Comparison of ENCODE assay signal across 26 mouse cellular contexts in the genomic region with DNA sequence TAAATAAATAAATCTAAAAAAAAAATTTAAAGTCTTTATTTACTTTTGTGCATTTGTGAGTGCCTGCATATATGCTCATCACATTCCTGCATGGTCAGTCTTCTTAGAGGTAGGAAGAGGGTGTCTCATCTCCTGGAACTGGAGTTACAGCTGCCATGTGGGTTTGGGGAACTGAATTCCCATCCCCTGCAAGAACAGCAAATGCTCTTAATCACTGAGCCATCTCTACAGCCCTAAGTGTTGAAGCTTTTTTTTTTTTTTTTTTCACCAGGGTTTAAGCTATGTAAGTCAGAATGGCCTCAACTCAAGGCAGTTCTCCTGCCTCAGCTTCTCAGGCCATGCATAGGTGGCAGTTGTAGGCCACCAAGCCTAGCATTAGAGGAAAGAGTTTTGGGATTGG. TPM values are rescaled to one million over a fixed set of nuclear protein-coding genes. Genes with fewer than 3 reads are reported as not detected.
A peak's percentile ranks its signal among the peaks of the same experiment; 100 is the strongest.
DNase-seq lines count a peak whose midpoint lies in the region; ATAC-seq and TF ChIP-seq lines count a peak whose summit lies in the region.
"Had no signal": no experiment of that assay in that cellular context is flagged by ENCODE, and none has a peak within 500 bp of the region (broad histone marks: within the 10 kb centered on the region; RNA-seq: fewer than 3 reads in every experiment).

No protein-coding gene starts in this region.

- no peak for TF ChIP-seq EP300 in heart, adult 2 months (IDR thresholded peaks at IDR 0.05; ENCODE audit: insufficient read depth, low read depth, low read length)
- no peak for TF ChIP-seq EP300 in heart, postnatal 0 days (IDR thresholded peaks at IDR 0.05; ENCODE audit: low read depth)

- peak overlapping the region; percentile 58 for H3K27ac ChIP-seq in heart, adult 2 months
- H3K27ac ChIP-seq in heart, postnatal 0 days (ENCODE audit: low read depth): no peak overlapping the region
- peak overlapping the region; percentile 30; the same call in 1 of the 2 replicates for H3K27ac ChIP-seq in embryonic fibroblast, embryonic 13.5 days (ENCODE audit: insufficient read depth, low read length)
- no peak overlapping the region for H3K27ac ChIP-seq in hindbrain, embryonic 14.5 days
- H3K27ac ChIP-seq in forebrain, embryonic 16.5 days (ENCODE audit: low read length): no peak overlapping the region
- H3K27ac ChIP-seq: embryonic facial prominence, embryonic 10.5 days; embryonic facial prominence, embryonic 12.5 days; forebrain, embryonic 10.5 days; forebrain, embryonic 12.5 days had no signal

- H3K4me2 ChIP-seq in heart, postnatal 0 days (ENCODE audit: low read depth, low read length): no peak overlapping the region
- no peak overlapping the region for H3K4me2 ChIP-seq in hindbrain, embryonic 14.5 days (replicated peaks)
- H3K4me2 ChIP-seq in forebrain, embryonic 16.5 days (ENCODE audit: low read length): no peak overlapping the region
- H3K4me2 ChIP-seq: embryonic facial prominence, embryonic 12.5 days; forebrain, embryonic 12.5 days had no signal

- intact Hi-C loops in heart, adult 2 months (cut with DNase I): no loop called here
- intact Hi-C loops in heart, postnatal 36 days (cut with DNase I): no loop called here

- H3K4me1 ChIP-seq in heart, adult 2 months (ENCODE audit: control insufficient read depth, insufficient read depth, low read length): peaks cover 7% of the 10 kb centered on the region
- peaks cover 28% of the 10 kb centered on the region for H3K4me1 ChIP-seq in heart, postnatal 0 days (ENCODE audit: control insufficient read depth, insufficient read depth)
- H3K4me1 ChIP-seq in embryonic fibroblast, embryonic 13.5 days (ENCODE audit: control insufficient read depth, insufficient read depth, low read length): peaks cover 19% of the 10 kb centered on the region
- no peaks in the 10 kb centered on the region for H3K4me1 ChIP-seq in hindbrain, embryonic 14.5 days (replicated peaks; ENCODE audit: control insufficient read depth, insufficient read depth, low read length)
- no peaks in the 10 kb centered on the region; the same call in 1 of the 2 replicates for H3K4me1 ChIP-seq in forebrain, embryonic 16.5 days (replicated peaks; ENCODE audit: control insufficient read depth, insufficient read depth, low read length)

- H3K4me3 ChIP-seq in heart, adult 2 months: no peak overlapping the region
- H3K4me3 ChIP-seq in heart, postnatal 0 days (ENCODE audit: low read depth, low read length): no peak overlapping the region
- H3K4me3 ChIP-seq in embryonic fibroblast, embryonic 13.5 days (ENCODE audit: insufficient read depth, low read length): no peak overlapping the region
- H3K4me3 ChIP-seq in hindbrain, embryonic 14.5 days (replicated peaks; ENCODE audit: low read length): no peak overlapping the region
- no peak overlapping the region for H3K4me3 ChIP-seq in forebrain, embryonic 16.5 days (replicated peaks; ENCODE audit: low read length)
- H3K4me3 ChIP-seq: embryonic facial prominence, embryonic 10.5 days; embryonic facial prominence, embryonic 12.5 days; erythroblast, embryonic 14.5 days; forebrain, embryonic 10.5 days; forebrain, embryonic 12.5 days had no signal

- ATAC-seq in heart, postnatal 0 days (ENCODE audit: insufficient read depth, low read depth): no peak
- ATAC-seq in hindbrain, embryonic 14.5 days (ENCODE audit: low FRiP score): no peak
- ATAC-seq in forebrain, embryonic 16.5 days: no peak
- ATAC-seq: activated CD4-positive, CD25-positive, alpha-beta regulatory T cell, adult 4 months; forebrain, embryonic 14.5 days; forebrain, postnatal 0 days; Patski had no signal

- no peak for TF ChIP-seq POLR2A in heart, adult 2 months (IDR thresholded peaks at IDR 0.05; ENCODE audit: insufficient read depth, low read depth, low read length)
- TF ChIP-seq POLR2A in embryonic fibroblast, embryonic 13.5 days (IDR thresholded peaks at IDR 0.05; ENCODE audit: low read depth, low read length): no peak

- no peaks in the 10 kb centered on the region for H3K27me3 ChIP-seq in heart, adult 2 months (ENCODE audit: control insufficient read depth, insufficient read depth, low read length)
- no peaks in the 10 kb centered on the region for H3K27me3 ChIP-seq in heart, postnatal 0 days (ENCODE audit: control insufficient read depth, insufficient read depth, low read length)
- no peaks in the 10 kb centered on the region for H3K27me3 ChIP-seq in hindbrain, embryonic 14.5 days (ENCODE audit: control insufficient read depth, insufficient read depth, low read length)
- H3K27me3 ChIP-seq in forebrain, embryonic 16.5 days (replicated peaks; ENCODE audit: control insufficient read depth, insufficient read depth, low read length): no peaks in the 10 kb centered on the region
- H3K27me3 ChIP-seq: embryonic facial prominence, embryonic 12.5 days; forebrain, embryonic 12.5 days; Patski had no signal

- H3K9ac ChIP-seq in heart, adult 2 months (ENCODE audit: low read depth, low read length): no peak overlapping the region
- H3K9ac ChIP-seq in heart, postnatal 0 days (replicated peaks; ENCODE audit: low read depth, low read length): peak overlapping the region; percentile 11; the same call in 1 of the 2 replicates
- no peak overlapping the region for H3K9ac ChIP-seq in hindbrain, embryonic 14.5 days
- H3K9ac ChIP-seq in forebrain, embryonic 16.5 days (replicated peaks; ENCODE audit: low read depth, low read length): no peak overlapping the region
- H3K9ac ChIP-seq: embryonic facial prominence, embryonic 12.5 days; forebrain, embryonic 12.5 days; forebrain, postnatal 0 days had no signal

- DNase-seq in heart, adult 2 months: no peak
- no peak for DNase-seq in heart, adult 8-10 months (ENCODE audit: low spot score)
- DNase-seq in heart, postnatal 0 days (ENCODE audit: low spot score): no peak
- DNase-seq in heart, postnatal 36 days: no peak
- no peak for DNase-seq in hindbrain, embryonic 14.5 days (ENCODE audit: low spot score)
- DNase-seq: adrenal gland, adult 8-10 months; adrenal gland, postnatal 14 days; adrenal gland, postnatal 36 days; cerebellum, adult 11-12 months; cerebellum, adult 2 months; cerebellum, adult 9-10 months; cerebellum, postnatal 10 days; cerebellum, postnatal 25 days; forebrain, postnatal 0 days had no signal

- no peaks in the 10 kb centered on the region for H3K9me3 ChIP-seq in heart, postnatal 0 days (replicated peaks; ENCODE audit: control insufficient read depth, low read length)
- no peaks in the 10 kb centered on the region for H3K9me3 ChIP-seq in hindbrain, embryonic 14.5 days (ENCODE audit: control insufficient read depth, low read length)
- no peaks in the 10 kb centered on the region for H3K9me3 ChIP-seq in forebrain, embryonic 16.5 days (ENCODE audit: control insufficient read depth, low read length)
- H3K9me3 ChIP-seq: embryonic facial prominence, embryonic 10.5 days; embryonic facial prominence, embryonic 12.5 days; forebrain, embryonic 10.5 days; forebrain, embryonic 12.5 days had no signal

- no peaks in the 10 kb centered on the region; the same call in 1 of the 2 replicates for H3K36me3 ChIP-seq in heart, adult 2 months (ENCODE audit: control insufficient read depth, insufficient read depth, low read length)
- H3K36me3 ChIP-seq in heart, postnatal 0 days (replicated peaks; ENCODE audit: control insufficient read depth, insufficient read depth, low read length): peaks cover 3% of the 10 kb centered on the region; the same call in 1 of the 2 replicates
- H3K36me3 ChIP-seq in hindbrain, embryonic 14.5 days (replicated peaks; ENCODE audit: control insufficient read depth, insufficient read depth): 0 out of 2 replicates have a peak, but pooled peaks cover 1% of the 10 kb centered on the region
- H3K36me3 ChIP-seq in forebrain, embryonic 16.5 days (ENCODE audit: control insufficient read depth, insufficient read depth): no peaks in the 10 kb centered on the region

- TF ChIP-seq CTCF in heart, adult 2 months (IDR thresholded peaks at IDR 0.05): no peak
- TF ChIP-seq CTCF in heart, postnatal 0 days (IDR thresholded peaks at IDR 0.05; ENCODE audit: low read depth): no peak
- TF ChIP-seq CTCF in embryonic fibroblast, embryonic 13.5 days (IDR thresholded peaks at IDR 0.05; ENCODE audit: borderline replicate concordance, insufficient read depth, low read length): no peak

- peaks cover 3% of the 10 kb centered on the region; the same call in 1 of the 2 replicates for H3K79me2 ChIP-seq in heart, adult 2 months (replicated peaks; ENCODE audit: control insufficient read depth, insufficient read depth, low read length)

RNA-seq across cellular contexts. Expression of a gene that starts 14.2 kb away (rescaled TPM):
- total RNA-seq in heart, adult 2 months (2021): 10 to 100 TPM; 77.0 to 89.5 TPM
- 86.8 and 148 TPM in 2 replicates for polyA plus RNA-seq in heart, adult 2 months (2012; rRNA removed)
- 100 to 1,000 TPM in 1 of 4 experiments, 10 to 100 TPM in 3; 90.2 to 124 (median 94.3) TPM for total RNA-seq in heart, adult 8-10 months (2022)
- 44.0 and 84.8 TPM in 2 replicates for total RNA-seq in heart, postnatal 0 days (2014; rRNA removed; ENCODE audit: low replicate concordance)
- polyA plus RNA-seq in heart, postnatal 0 days (2015; fragmentation: Nextera tagmentation; extraction: Ambion mirVana): 45.0 and 46.5 TPM in 2 replicates
- total RNA-seq in heart, postnatal 36 days (2021): 100 to 1,000 TPM; 118 to 124 TPM
- 115 and 125 TPM in 2 replicates for polyA plus RNA-seq in embryonic fibroblast, embryonic 13.5 days (2011; ENCODE audit: insufficient read length, low read depth, missing spikeins)
- polyA plus RNA-seq in hindbrain, embryonic 14.5 days (2014; fragmentation: Nextera tagmentation; extraction: Ambion mirVana): 58.4 and 62.3 TPM in 2 replicates
- 86.2 and 88.7 TPM in 2 replicates for polyA plus RNA-seq in forebrain, embryonic 16.5 days (2015; fragmentation: Nextera tagmentation; extraction: Ambion mirVana)

RNA-seq across cellular contexts. Expression of a gene that starts 22.6 kb away (rescaled TPM):
- total RNA-seq in heart, adult 2 months (2021): not detected
- 1.0 TPM in 1 of 2 replicates, not detected in the other for polyA plus RNA-seq in heart, adult 2 months (2012; rRNA removed)
- not detected for total RNA-seq in heart, adult 8-10 months (2022)
- 0.46 and 0.57 TPM in 2 replicates for total RNA-seq in heart, postnatal 0 days (2014; rRNA removed; ENCODE audit: low replicate concordance)
- polyA plus RNA-seq in heart, postnatal 0 days (2015; fragmentation: Nextera tagmentation; extraction: Ambion mirVana): 0.15 TPM in 1 of 2 replicates, not detected in the other
- total RNA-seq in heart, postnatal 36 days (2021): not detected
- polyA plus RNA-seq in embryonic fibroblast, embryonic 13.5 days (2011; ENCODE audit: insufficient read length, low read depth, missing spikeins): not detected in 2 replicates
- 1.8 and 2.2 TPM in 2 replicates for polyA plus RNA-seq in hindbrain, embryonic 14.5 days (2014; fragmentation: Nextera tagmentation; extraction: Ambion mirVana)
- polyA plus RNA-seq in forebrain, embryonic 16.5 days (2015; fragmentation: Nextera tagmentation; extraction: Ambion mirVana): 1.8 and 2.9 TPM in 2 replicates
- total RNA-seq: adrenal gland, adult 18-20 months; adrenal gland, postnatal 14 days; adrenal gland, postnatal 36 days had no signal
- polyA plus RNA-seq: C2C12; erythroblast, embryonic 14.5 days; Patski had no signal

RNA-seq across cellular contexts. Expression of a gene that starts 32.9 kb away (rescaled TPM):
- total RNA-seq in heart, adult 2 months (2021): 10 to 100 TPM; 27.7 to 29.0 TPM
- 22.6 and 29.0 TPM in 2 replicates for polyA plus RNA-seq in heart, adult 2 months (2012; rRNA removed)
- total RNA-seq in heart, adult 8-10 months (2022): 10 to 100 TPM; 28.2 to 31.4 (median 29.8) TPM
- total RNA-seq in heart, postnatal 0 days (2014; rRNA removed; ENCODE audit: low replicate concordance): 34.7 and 37.3 TPM in 2 replicates
- polyA plus RNA-seq in heart, postnatal 0 days (2015; fragmentation: Nextera tagmentation; extraction: Ambion mirVana): 53.6 and 58.4 TPM in 2 replicates
- 10 to 100 TPM; 28.9 to 29.0 TPM for total RNA-seq in heart, postnatal 36 days (2021)
- polyA plus RNA-seq in embryonic fibroblast, embryonic 13.5 days (2011; ENCODE audit: insufficient read length, low read depth, missing spikeins): 80.9 and 94.0 TPM in 2 replicates
- polyA plus RNA-seq in hindbrain, embryonic 14.5 days (2014; fragmentation: Nextera tagmentation; extraction: Ambion mirVana): 188 and 201 TPM in 2 replicates
- polyA plus RNA-seq in forebrain, embryonic 16.5 days (2015; fragmentation: Nextera tagmentation; extraction: Ambion mirVana): 309 and 325 TPM in 2 replicates

RNA-seq across cellular contexts. Expression of a gene that starts 43.5 kb away (rescaled TPM):
- total RNA-seq in heart, adult 2 months (2021): 10 to 100 TPM; 11.3 to 15.0 TPM
- polyA plus RNA-seq in heart, adult 2 months (2012; rRNA removed): 25.0 and 32.9 TPM in 2 replicates
- total RNA-seq in heart, adult 8-10 months (2022): 10 to 100 TPM; 15.1 to 17.7 (median 16.7) TPM
- 67.4 and 103 TPM in 2 replicates for total RNA-seq in heart, postnatal 0 days (2014; rRNA removed; ENCODE audit: low replicate concordance)
- 65.8 and 67.5 TPM in 2 replicates for polyA plus RNA-seq in heart, postnatal 0 days (2015; fragmentation: Nextera tagmentation; extraction: Ambion mirVana)
- total RNA-seq in heart, postnatal 36 days (2021): 10 to 100 TPM; 15.9 to 18.4 TPM
- polyA plus RNA-seq in embryonic fibroblast, embryonic 13.5 days (2011; ENCODE audit: insufficient read length, low read depth, missing spikeins): 13.0 and 16.5 TPM in 2 replicates
- 107 and 112 TPM in 2 replicates for polyA plus RNA-seq in hindbrain, embryonic 14.5 days (2014; fragmentation: Nextera tagmentation; extraction: Ambion mirVana)
- 85.1 and 97.7 TPM in 2 replicates for polyA plus RNA-seq in forebrain, embryonic 16.5 days (2015; fragmentation: Nextera tagmentation; extraction: Ambion mirVana)

RNA-seq across cellular contexts. Expression of a gene that starts 47.0 kb away (rescaled TPM):
- 10 to 100 TPM; 16.3 to 16.8 TPM for total RNA-seq in heart, adult 2 months (2021)
- polyA plus RNA-seq in heart, adult 2 months (2012; rRNA removed): 10.5 and 12.8 TPM in 2 replicates
- total RNA-seq in heart, adult 8-10 months (2022): 10 to 100 TPM; 16.2 to 18.3 (median 17.3) TPM
- 7.0 and 16.3 TPM in 2 replicates for total RNA-seq in heart, postnatal 0 days (2014; rRNA removed; ENCODE audit: low replicate concordance)
- polyA plus RNA-seq in heart, postnatal 0 days (2015; fragmentation: Nextera tagmentation; extraction: Ambion mirVana): 5.9 and 9.1 TPM in 2 replicates
- total RNA-seq in heart, postnatal 36 days (2021): 10 to 100 TPM; 16.5 to 18.0 TPM
- 24.9 and 28.9 TPM in 2 replicates for polyA plus RNA-seq in embryonic fibroblast, embryonic 13.5 days (2011; ENCODE audit: insufficient read length, low read depth, missing spikeins)
- 11.2 and 15.6 TPM in 2 replicates for polyA plus RNA-seq in hindbrain, embryonic 14.5 days (2014; fragmentation: Nextera tagmentation; extraction: Ambion mirVana)
- 18.3 and 20.1 TPM in 2 replicates for polyA plus RNA-seq in forebrain, embryonic 16.5 days (2015; fragmentation: Nextera tagmentation; extraction: Ambion mirVana)

Comparison
In these comparisons a context has a peak if more than half of its experiments do, and no peak if none do; other contexts are left out.
1. H3K27ac ChIP-seq: peak in heart, adult 2 months (single experiment) and embryonic fibroblast, embryonic 13.5 days (single experiment); none in heart, postnatal 0 days (single experiment), hindbrain, embryonic 14.5 days (single experiment) and forebrain, embryonic 16.5 days (single experiment).